Mouse (Mus musculus) liver, embryonic 15.5 days (tissue): ENCODE data around the gene Evl. TPM values are rescaled to one million over a fixed set of nuclear protein-coding genes. Genes with fewer than 3 reads are reported as not detected.

ENCODE experiments used
- ATAC-seq: fragments of 200-750 bp; cut with Nextera tagmentation; 2 replicates; pipeline ENCODE4 v1.8.0; 2017; ENCODE audit warnings: moderate number of reproducible peaks, mild to moderate bottlenecking, moderate library complexity; ENCODE audit not compliant: insufficient read depth
- H3K27ac ChIP-seq: fragments of 300-500 bp; sonication (generic); replicated peaks from 2 replicates; pipeline ENCODE4 v1.5.1; 2015; ENCODE audit warnings: mild to moderate bottlenecking, inconsistent platforms
- H3K27me3 ChIP-seq: fragments of 300-500 bp; sonication (generic); 2 replicates; pipeline ENCODE4 v1.6.1; 2015; ENCODE audit warnings: mild to moderate bottlenecking, inconsistent platforms
- H3K36me3 ChIP-seq: fragments of 300-500 bp; sonication (generic); replicated peaks from 2 replicates; pipeline ENCODE4 v1.6.1; 2015; ENCODE audit warnings: moderate library complexity, mild to moderate bottlenecking, inconsistent platforms
- H3K4me1 ChIP-seq: fragments of 300-500 bp; sonication (generic); replicated peaks from 2 replicates; pipeline ENCODE4 v1.6.1; 2015; ENCODE audit warnings: inconsistent platforms
- H3K4me2 ChIP-seq: fragments of 300-500 bp; sonication (generic); 2 replicates; pipeline ENCODE4 v1.6.1; 2015; ENCODE audit warnings: moderate library complexity, mild to moderate bottlenecking, inconsistent platforms
- H3K4me3 ChIP-seq: fragments of 300-500 bp; sonication (generic); replicated peaks from 2 replicates; pipeline ENCODE4 v1.5.1; 2015; ENCODE audit warnings: mild to moderate bottlenecking, inconsistent platforms
- H3K9ac ChIP-seq: fragments of 300-500 bp; sonication (generic); 2 replicates; pipeline ENCODE4 v1.6.1; 2015; ENCODE audit warnings: moderate library complexity, mild to moderate bottlenecking, inconsistent platforms
- H3K9me3 ChIP-seq: fragments of 300-500 bp; sonication (generic); replicated peaks from 2 replicates; pipeline ENCODE4 v1.6.1; 2016; ENCODE audit warnings: inconsistent platforms
- WGBS: fragments of 180-500 bp; shearing (Covaris S2); methylation state at CpG from one replicate; pipeline ENCODE4 v1.1.7; 2015; ENCODE audit warnings: mixed read lengths; ENCODE audit not compliant: insufficient replicate concordance; 5-methylcytosine and 5-hydroxymethylcytosine counted together
- polyA plus RNA-seq: library from polyadenylated mRNA; unstranded; fragments of >200 nt; fragmentation: Nextera tagmentation; extraction: Ambion mirVana; gene quantifications from 2 replicates; pipeline ENCODE4 v1.2.1, GENCODE M21; 2015

Evl gene
- polyA plus RNA-seq, 1 experiment from 2014 or later: 8.5 TPM

GRCm38 (mm10) chr12:108698697-108699471, 144.4 kb downstream of the Evl start:
- Histone ChIP-seq H3K27me3 (peaks cover 38% of the 10 kb centered on the region), H3K9me3 (no peaks in the 10 kb centered on the region), H3K4me2 (no peak overlapping the region), H3K4me3 (no peak overlapping the region), H3K9ac (no peak overlapping the region), H3K36me3 (no peaks in the 10 kb centered on the region), H3K27ac (no peak overlapping the region), H3K4me1 (0 out of 2 replicates have a peak, but pooled peaks cover 7% of the 10 kb centered on the region)
- WGBS: 69% methylated on average over 11 of the region's 11 CpGs
- ATAC-seq: no peak

- Histone ChIP-seq H3K9ac (no peak overlapping the region), H3K4me1 (0 out of 2 replicates have a peak, but pooled peaks cover 7% of the 10 kb centered on the region), H3K4me3 (no peak overlapping the region), H3K27me3 (peaks cover 44% of the 10 kb centered on the region), H3K4me2 (no peak overlapping the region), H3K9me3 (no peaks in the 10 kb centered on the region), H3K36me3 (no peaks in the 10 kb centered on the region), H3K27ac (no peak overlapping the region)
- 60% methylated on average over 10 of the region's 10 CpGs for WGBS
- no peak for ATAC-seq
Observed at GRCm38 (mm10) chr12:108699576-108699975, 145.1 kb downstream of the Evl start.

- peaks cover 48% of the 10 kb centered on the region for H3K27me3 ChIP-seq
- no peak overlapping the region for H3K4me2 ChIP-seq
- H3K9ac ChIP-seq: no peak overlapping the region
- no peak overlapping the region for H3K4me3 ChIP-seq
- 24% methylated on average over 5 of the region's 5 CpGs for WGBS
- 0 out of 2 replicates have a peak, but pooled peaks cover 7% of the 10 kb centered on the region for H3K4me1 ChIP-seq
- H3K27ac ChIP-seq: no peak overlapping the region
- no peaks in the 10 kb centered on the region for H3K36me3 ChIP-seq
- no peak for ATAC-seq
- no peaks in the 10 kb centered on the region for H3K9me3 ChIP-seq
Observed at GRCm38 (mm10) chr12:108700037-108700436, 145.5 kb downstream of the Evl start.

- H3K27me3 ChIP-seq: peaks cover 49% of the 10 kb centered on the region
- ATAC-seq: no peak
- 0 out of 2 replicates have a peak, but pooled peaks cover 7% of the 10 kb centered on the region for H3K4me1 ChIP-seq
- H3K4me2 ChIP-seq: no peak overlapping the region
- H3K36me3 ChIP-seq: no peaks in the 10 kb centered on the region
- H3K9me3 ChIP-seq: no peaks in the 10 kb centered on the region
- H3K27ac ChIP-seq: no peak overlapping the region
- WGBS: 18% methylated on average over 2 of the region's 2 CpGs
- no peak overlapping the region for H3K9ac ChIP-seq
- no peak overlapping the region for H3K4me3 ChIP-seq
Observed at GRCm38 (mm10) chr12:108701221-108701620, 146.7 kb downstream of the Evl start.

GRCm38 (mm10) chr12:108702185-108702584, 147.7 kb downstream of the Evl start, which contains the start of gene Degs2:
Gene Degs2, minus strand, starts transcription at chr12:108702315.
- no peak within 1 kb of the TSS; the same call in 1 of the 2 replicates for H3K4me3 ChIP-seq
- H3K4me1 ChIP-seq: 0 out of 2 replicates have a peak, but pooled peaks cover 7% of the 10 kb centered on the region
- no peak within 1 kb of the TSS for H3K9ac ChIP-seq
- 2% methylated on average over 32 of the region's 32 CpGs for WGBS
- H3K27me3 ChIP-seq: peaks cover 49% of the 10 kb centered on the region
- peak within 1 kb of the TSS; percentile 37 for H3K4me2 ChIP-seq
- ATAC-seq: no peak
- H3K9me3 ChIP-seq: no peaks in the 10 kb centered on the region
- no peaks in the 10 kb centered on the region for H3K36me3 ChIP-seq
- no peak within 1 kb of the TSS for H3K27ac ChIP-seq

- Histone ChIP-seq H3K27ac (no peak overlapping the region), H3K27me3 (peaks cover 44% of the 10 kb centered on the region), H3K4me1 (0 out of 2 replicates have a peak, but pooled peaks cover 7% of the 10 kb centered on the region), H3K4me3 (no peak overlapping the region), H3K9me3 (no peaks in the 10 kb centered on the region), H3K36me3 (no peaks in the 10 kb centered on the region), H3K4me2 (no peak overlapping the region), H3K9ac (no peak overlapping the region)
- ATAC-seq: no peak
- WGBS: 62% methylated on average over 6 of the region's 6 CpGs
Observed at GRCm38 (mm10) chr12:108705486-108705885, 151.0 kb downstream of the Evl start.

- no peak overlapping the region for H3K4me2 ChIP-seq
- no peak overlapping the region for H3K9ac ChIP-seq
- H3K9me3 ChIP-seq: no peaks in the 10 kb centered on the region
- 0 out of 2 replicates have a peak, but pooled peaks cover 7% of the 10 kb centered on the region for H3K4me1 ChIP-seq
- ATAC-seq: no peak
- H3K4me3 ChIP-seq: no peak overlapping the region
- WGBS: 37% methylated on average over 7 of the region's 7 CpGs
- H3K27me3 ChIP-seq: peaks cover 38% of the 10 kb centered on the region
- no peak overlapping the region for H3K27ac ChIP-seq
- no peaks in the 10 kb centered on the region for H3K36me3 ChIP-seq
Observed at GRCm38 (mm10) chr12:108706129-108706528, 151.6 kb downstream of the Evl start.

GRCm38 (mm10) chr12:108709386-108709785, 154.9 kb downstream of the Evl start:
- WGBS: 72% methylated on average over 6 of the region's 6 CpGs
- H3K27ac ChIP-seq: no peak overlapping the region
- H3K9me3 ChIP-seq: no peaks in the 10 kb centered on the region
- no peak for ATAC-seq
- H3K4me1 ChIP-seq: no peaks in the 10 kb centered on the region
- H3K9ac ChIP-seq: no peak overlapping the region
- no peak overlapping the region for H3K4me2 ChIP-seq
- H3K36me3 ChIP-seq: no peaks in the 10 kb centered on the region
- peaks cover 7% of the 10 kb centered on the region; the same call in 1 of the 2 replicates for H3K27me3 ChIP-seq
- H3K4me3 ChIP-seq: no peak overlapping the region

- H3K4me3 ChIP-seq: no peak overlapping the region
- ATAC-seq: no peak
- no peaks in the 10 kb centered on the region for H3K9me3 ChIP-seq
- H3K27me3 ChIP-seq: no peaks in the 10 kb centered on the region
- H3K36me3 ChIP-seq: no peaks in the 10 kb centered on the region
- H3K9ac ChIP-seq: no peak overlapping the region
- no peak overlapping the region for H3K4me2 ChIP-seq
- no peak overlapping the region for H3K27ac ChIP-seq
- no peaks in the 10 kb centered on the region for H3K4me1 ChIP-seq
- 65% methylated on average over 6 of the region's 6 CpGs for WGBS
Observed at GRCm38 (mm10) chr12:108709964-108710765, 155.6 kb downstream of the Evl start.

- Histone ChIP-seq H3K27me3 (no peaks in the 10 kb centered on the region), H3K4me1 (no peaks in the 10 kb centered on the region), H3K9ac (no peak overlapping the region), H3K27ac (peak overlapping the region; percentile 45; the same call in 1 of the 2 replicates), H3K4me3 (no peak overlapping the region), H3K9me3 (no peaks in the 10 kb centered on the region), H3K36me3 (no peaks in the 10 kb centered on the region), H3K4me2 (no peak overlapping the region)
- 62% methylated on average over 9 of the region's 9 CpGs for WGBS
- peak; percentile 56; the same call in 1 of the 2 replicates for ATAC-seq
Observed at GRCm38 (mm10) chr12:108710861-108711615, 156.5 kb downstream of the Evl start.
